Mouse (Mus musculus) limb, embryonic 11.5 days (tissue): ENCODE measurements around the gene Tm7sf3. TPM values are rescaled to one million over a fixed set of nuclear protein-coding genes. Genes with fewer than 3 reads are reported as not detected.

Experiments used
- ATAC-seq: fragments of 200-750 bp; cut with Nextera tagmentation; 2 replicates; pipeline ENCODE4 v1.8.0; 2017; ENCODE audit warnings: low read depth; ENCODE audit not compliant: insufficient number of reproducible peaks, low FRiP score, low TSS enrichment
- DNase-seq: peaks from one replicate; pipeline ENCODE4 v3.0.0-alpha.2; 2015; ENCODE audit warnings: low spot score
- H3K27ac ChIP-seq: fragments of 300-500 bp; sonication (generic); replicated peaks from 2 replicates; pipeline ENCODE4 v1.5.1; 2014; ENCODE audit warnings: low read depth, mild to moderate bottlenecking, low read length
- H3K27me3 ChIP-seq: fragments of 300-500 bp; sonication (generic); 2 replicates; pipeline ENCODE4 v1.6.1; 2014; ENCODE audit warnings: mild to moderate bottlenecking, low read length, mixed read lengths; ENCODE audit not compliant: control insufficient read depth, insufficient read depth
- H3K36me3 ChIP-seq: fragments of 300-500 bp; sonication (generic); 2 replicates; pipeline ENCODE4 v1.6.1; 2014; ENCODE audit warnings: mild to moderate bottlenecking, low read length, moderate library complexity, mixed read lengths; ENCODE audit not compliant: control insufficient read depth, insufficient read depth
- H3K4me1 ChIP-seq: fragments of 300-500 bp; sonication (generic); 2 replicates; pipeline ENCODE4 v1.6.1; 2014; ENCODE audit warnings: low read length, mixed read lengths; ENCODE audit not compliant: control insufficient read depth, insufficient read depth
- H3K4me2 ChIP-seq: fragments of 300-500 bp; sonication (generic); 2 replicates; pipeline ENCODE4 v1.6.1; 2014; ENCODE audit warnings: low read depth, mild to moderate bottlenecking, moderate library complexity; ENCODE audit not compliant: severe bottlenecking
- H3K4me3 ChIP-seq: fragments of 300-500 bp; sonication (generic); 2 replicates; pipeline ENCODE4 v1.5.1; 2014; ENCODE audit warnings: low read depth, low read length
- H3K9ac ChIP-seq: fragments of 300-500 bp; sonication (generic); 2 replicates; pipeline ENCODE4 v1.6.1; 2014; ENCODE audit warnings: mild to moderate bottlenecking, low read length
- H3K9me3 ChIP-seq: fragments of 300-500 bp; sonication (generic); 2 replicates; pipeline ENCODE4 v1.6.1; 2016; ENCODE audit warnings: low read length; ENCODE audit not compliant: control insufficient read depth
- WGBS: fragments of 180-500 bp; shearing (Covaris S2); extraction: QIAGEN DNeasy Blood & Tissue Kit; methylation state at CpG from one replicate; pipeline ENCODE4 v1.1.7; 2014; 5-methylcytosine and 5-hydroxymethylcytosine counted together
- polyA plus RNA-seq: library from polyadenylated mRNA; unstranded; fragments of >200 nt; fragmentation: Nextera tagmentation; extraction: Ambion mirVana; gene quantifications from 2 replicates; pipeline ENCODE4 v1.2.1, GENCODE M21; 2014

The Tm7sf3 gene
- 27.6 and 29.6 TPM in 2 replicates for polyA plus RNA-seq

GRCm38 (mm10) chr6:146642276-146643183 is at the start of gene Tm7sf3, which contains the start of gene Med21:
Gene Tm7sf3, minus strand, starts transcription at chr6:146642824.
Gene Med21, plus strand, starts transcription at chr6:146642547.
- H3K36me3 ChIP-seq, result no peaks in the 10 kb centered on the region
- no peaks in the 10 kb centered on the region for H3K9me3 ChIP-seq
- peak within 1 kb of the TSS; percentile 69 for H3K4me2 ChIP-seq
- no peaks in the 10 kb centered on the region for H3K27me3 ChIP-seq
- H3K4me3 ChIP-seq, result peak within 1 kb of the TSS; percentile 77
- peak within 1 kb of the TSS; percentile 89 for H3K9ac ChIP-seq
- DNase-seq (peak; percentile 99), ATAC-seq (peak; percentile 97)
- under 1% methylated on average over 58 of the region's 60 CpGs for WGBS
- no peaks in the 10 kb centered on the region for H3K4me1 ChIP-seq
- peak within 1 kb of the TSS; percentile 80 for H3K27ac ChIP-seq

GRCm38 (mm10) chr6:146688861-146689260 is 46.2 kb upstream of the Tm7sf3 start:
- WGBS, result 74% methylated on average over 5 of the region's 5 CpGs
- Histone ChIP-seq H3K36me3 (no peaks in the 10 kb centered on the region), H3K4me1 (no peaks in the 10 kb centered on the region), H3K4me2 (no peak overlapping the region), H3K9ac (no peak overlapping the region), H3K27me3 (no peaks in the 10 kb centered on the region), H3K27ac (no peak overlapping the region), H3K4me3 (no peak overlapping the region), H3K9me3 (no peaks in the 10 kb centered on the region)
- DNase-seq, result no peak
- no peak for ATAC-seq

GRCm38 (mm10) chr6:146688010-146688409 is 45.4 kb upstream of the Tm7sf3 start:
- Histone ChIP-seq H3K9ac (no peak overlapping the region), H3K9me3 (no peaks in the 10 kb centered on the region), H3K4me3 (no peak overlapping the region), H3K27me3 (no peaks in the 10 kb centered on the region), H3K36me3 (no peaks in the 10 kb centered on the region), H3K4me1 (no peaks in the 10 kb centered on the region), H3K27ac (no peak overlapping the region), H3K4me2 (no peak overlapping the region)
- no peak for DNase-seq
- WGBS, result 88% methylated on average over 7 of the region's 7 CpGs
- no peak for ATAC-seq

GRCm38 (mm10) chr6:146686463-146687196 is 44.0 kb upstream of the Tm7sf3 start:
- Histone ChIP-seq H3K9me3 (no peaks in the 10 kb centered on the region), H3K27ac (no peak overlapping the region), H3K4me3 (no peak overlapping the region), H3K27me3 (no peaks in the 10 kb centered on the region), H3K36me3 (no peaks in the 10 kb centered on the region), H3K4me1 (no peaks in the 10 kb centered on the region), H3K4me2 (no peak overlapping the region), H3K9ac (no peak overlapping the region)
- DNase-seq (no peak), ATAC-seq (no peak)
- 85% methylated on average over 5 of the region's 5 CpGs for WGBS

GRCm38 (mm10) chr6:146685781-146686308 is 43.2 kb upstream of the Tm7sf3 start:
- no peaks in the 10 kb centered on the region for H3K36me3 ChIP-seq
- H3K4me1 ChIP-seq, result no peaks in the 10 kb centered on the region
- 86% methylated on average over 17 of the region's 17 CpGs for WGBS
- no peak overlapping the region for H3K4me2 ChIP-seq
- no peak overlapping the region for H3K4me3 ChIP-seq
- no peaks in the 10 kb centered on the region for H3K9me3 ChIP-seq
- no peaks in the 10 kb centered on the region for H3K27me3 ChIP-seq
- DNase-seq (no peak), ATAC-seq (no peak)
- H3K9ac ChIP-seq, result no peak overlapping the region
- H3K27ac ChIP-seq, result no peak overlapping the region

- H3K9me3 ChIP-seq, result no peaks in the 10 kb centered on the region
- ATAC-seq, result no peak
- H3K4me3 ChIP-seq, result no peak overlapping the region
- H3K27ac ChIP-seq, result no peak overlapping the region
- H3K4me2 ChIP-seq, result no peak overlapping the region
- no peak for DNase-seq
- WGBS, result 76% methylated on average over 4 of the region's 4 CpGs
- H3K27me3 ChIP-seq, result no peaks in the 10 kb centered on the region
- H3K4me1 ChIP-seq, result no peaks in the 10 kb centered on the region
- H3K36me3 ChIP-seq, result no peaks in the 10 kb centered on the region
- no peak overlapping the region for H3K9ac ChIP-seq
Measured at GRCm38 (mm10) chr6:146683881-146684280, 41.3 kb upstream of the Tm7sf3 start.

GRCm38 (mm10) chr6:146678136-146679070 is 35.8 kb upstream of the Tm7sf3 start:
- Histone ChIP-seq H3K4me3 (no peak overlapping the region), H3K4me2 (no peak overlapping the region), H3K27ac (no peak overlapping the region), H3K4me1 (no peaks in the 10 kb centered on the region), H3K9me3 (no peaks in the 10 kb centered on the region), H3K27me3 (no peaks in the 10 kb centered on the region), H3K9ac (no peak overlapping the region), H3K36me3 (no peaks in the 10 kb centered on the region)
- 66% methylated on average over 10 of the region's 10 CpGs for WGBS
- DNase-seq (no peak), ATAC-seq (no peak)
